Mouse (Mus musculus): ENCODE measurements around the gene Pde6c. TPM values are rescaled to one million over a fixed set of nuclear protein-coding genes. Genes with fewer than 3 reads are reported as not detected.

Gene Pde6c
- polyA plus RNA-seq, 1 experiment from 2014 or later, result 0.09 TPM

GRCm38 (mm10) chr19:38223905-38224684 is 91.5 kb downstream of the Pde6c start, which contains the start of gene Fra10ac1:
Fra10ac1 (minus strand) TSS chr19:38224156.
- ATAC-seq (ENCODE audit: low FRiP score, low read depth), result peak; percentile 99
- Histone ChIP-seq H3K4me2 (replicated peaks) (peak within 1 kb of the TSS; percentile 75), H3K9me3 (no peaks in the 10 kb centered on the region), H3K27ac (replicated peaks) (peak within 1 kb of the TSS; percentile 93), H3K9ac (replicated peaks) (peak within 1 kb of the TSS; percentile 62), H3K4me3 (peak within 1 kb of the TSS; percentile 54), H3K4me1 (peaks cover 9% of the 10 kb centered on the region; the same call in 1 of the 2 replicates), H3K27me3 (no peaks in the 10 kb centered on the region), H3K36me3 (no peaks in the 10 kb centered on the region)
- under 1% methylated on average over 49 of the region's 49 CpGs for WGBS

- Histone ChIP-seq H3K27ac (replicated peaks) (peak overlapping the region; percentile 93), H3K4me3 (peak overlapping the region; percentile 54), H3K9ac (replicated peaks) (peak overlapping the region; percentile 62), H3K27me3 (no peaks in the 10 kb centered on the region), H3K36me3 (no peaks in the 10 kb centered on the region), H3K9me3 (0 out of 2 replicates have a peak, but pooled peaks cover 2% of the 10 kb centered on the region), H3K4me2 (replicated peaks) (peak overlapping the region; percentile 75), H3K4me1 (peaks cover 9% of the 10 kb centered on the region; the same call in 1 of the 2 replicates)
- ATAC-seq (ENCODE audit: low FRiP score, low read depth), result peak; percentile 3; the same call in 1 of the 2 replicates
- 6% methylated on average over 9 of the region's 9 CpGs for WGBS
Observed at GRCm38 (mm10) chr19:38224685-38225060, 92.1 kb downstream of the Pde6c start.

- H3K4me3 ChIP-seq, result no peak overlapping the region
- H3K4me2 ChIP-seq (replicated peaks), result no peak overlapping the region
- H3K9ac ChIP-seq (replicated peaks), result no peak overlapping the region
- H3K9me3 ChIP-seq, result 0 out of 2 replicates have a peak, but pooled peaks cover 4% of the 10 kb centered on the region
- no peak for ATAC-seq (ENCODE audit: low FRiP score, low read depth)
- no peaks in the 10 kb centered on the region for H3K27me3 ChIP-seq
- H3K4me1 ChIP-seq, result peaks cover 3% of the 10 kb centered on the region; the same call in 1 of the 2 replicates
- 52% methylated on average over 2 of the region's 2 CpGs for WGBS
- H3K27ac ChIP-seq (replicated peaks), result no peak overlapping the region
- no peaks in the 10 kb centered on the region for H3K36me3 ChIP-seq
Observed at GRCm38 (mm10) chr19:38228699-38229098, 96.1 kb downstream of the Pde6c start.

GRCm38 (mm10) chr19:38232087-38232486 is 99.5 kb downstream of the Pde6c start:
- Histone ChIP-seq H3K36me3 (no peaks in the 10 kb centered on the region), H3K27me3 (no peaks in the 10 kb centered on the region), H3K27ac (replicated peaks) (no peak overlapping the region), H3K4me1 (peaks cover 3% of the 10 kb centered on the region; the same call in 1 of the 2 replicates), H3K4me3 (no peak overlapping the region), H3K9me3 (0 out of 2 replicates have a peak, but pooled peaks cover 4% of the 10 kb centered on the region), H3K9ac (replicated peaks) (no peak overlapping the region), H3K4me2 (replicated peaks) (no peak overlapping the region)
- no peak for ATAC-seq (ENCODE audit: low FRiP score, low read depth)
- 37% methylated on average over 8 of the region's 8 CpGs for WGBS

- 6% methylated on average over 4 of the region's 4 CpGs for WGBS
- peaks cover 3% of the 10 kb centered on the region; the same call in 1 of the 2 replicates for H3K4me1 ChIP-seq
- no peak overlapping the region for H3K4me3 ChIP-seq
- H3K27me3 ChIP-seq, result no peaks in the 10 kb centered on the region
- no peaks in the 10 kb centered on the region for H3K36me3 ChIP-seq
- no peak overlapping the region for H3K4me2 ChIP-seq (replicated peaks)
- H3K9me3 ChIP-seq, result 0 out of 2 replicates have a peak, but pooled peaks cover 4% of the 10 kb centered on the region
- H3K27ac ChIP-seq (replicated peaks), result no peak overlapping the region
- no peak for ATAC-seq (ENCODE audit: low FRiP score, low read depth)
- H3K9ac ChIP-seq (replicated peaks), result no peak overlapping the region
Observed at GRCm38 (mm10) chr19:38232516-38232915, 99.9 kb downstream of the Pde6c start.

Other genes starting within 250 kb of the Pde6c start
- 4.8 and 5.5 TPM in 2 replicates for gene Myof, start 89.2 kb upstream of the Pde6c start, polyA plus RNA-seq (2016; fragmentation: Nextera tagmentation; extraction: Ambion mirVana)
- 41.8 and 42.7 TPM in 2 replicates for gene Cep55, start 77.8 kb upstream of the Pde6c start, polyA plus RNA-seq (2016; fragmentation: Nextera tagmentation; extraction: Ambion mirVana)
- gene Ffar4, start 35.7 kb upstream of the Pde6c start, polyA plus RNA-seq (2016; fragmentation: Nextera tagmentation; extraction: Ambion mirVana), result not detected in 2 replicates
- gene Rbp4, start 7.5 kb upstream of the Pde6c start, polyA plus RNA-seq (2016; fragmentation: Nextera tagmentation; extraction: Ambion mirVana), result 1.8 and 4.6 TPM in 2 replicates
- gene Fra10ac1, start 91.4 kb downstream of the Pde6c start, polyA plus RNA-seq (2016; fragmentation: Nextera tagmentation; extraction: Ambion mirVana), result 51.5 and 53.0 TPM in 2 replicates
- 3.6 and 4.1 TPM in 2 replicates for gene Lgi1, start 131.8 kb downstream of the Pde6c start, polyA plus RNA-seq (2016; fragmentation: Nextera tagmentation; extraction: Ambion mirVana)

Measured in midbrain, embryonic 12.5 days (tissue).